ENCODE assay signal across 11 mouse cellular contexts in the genomic region with DNA sequence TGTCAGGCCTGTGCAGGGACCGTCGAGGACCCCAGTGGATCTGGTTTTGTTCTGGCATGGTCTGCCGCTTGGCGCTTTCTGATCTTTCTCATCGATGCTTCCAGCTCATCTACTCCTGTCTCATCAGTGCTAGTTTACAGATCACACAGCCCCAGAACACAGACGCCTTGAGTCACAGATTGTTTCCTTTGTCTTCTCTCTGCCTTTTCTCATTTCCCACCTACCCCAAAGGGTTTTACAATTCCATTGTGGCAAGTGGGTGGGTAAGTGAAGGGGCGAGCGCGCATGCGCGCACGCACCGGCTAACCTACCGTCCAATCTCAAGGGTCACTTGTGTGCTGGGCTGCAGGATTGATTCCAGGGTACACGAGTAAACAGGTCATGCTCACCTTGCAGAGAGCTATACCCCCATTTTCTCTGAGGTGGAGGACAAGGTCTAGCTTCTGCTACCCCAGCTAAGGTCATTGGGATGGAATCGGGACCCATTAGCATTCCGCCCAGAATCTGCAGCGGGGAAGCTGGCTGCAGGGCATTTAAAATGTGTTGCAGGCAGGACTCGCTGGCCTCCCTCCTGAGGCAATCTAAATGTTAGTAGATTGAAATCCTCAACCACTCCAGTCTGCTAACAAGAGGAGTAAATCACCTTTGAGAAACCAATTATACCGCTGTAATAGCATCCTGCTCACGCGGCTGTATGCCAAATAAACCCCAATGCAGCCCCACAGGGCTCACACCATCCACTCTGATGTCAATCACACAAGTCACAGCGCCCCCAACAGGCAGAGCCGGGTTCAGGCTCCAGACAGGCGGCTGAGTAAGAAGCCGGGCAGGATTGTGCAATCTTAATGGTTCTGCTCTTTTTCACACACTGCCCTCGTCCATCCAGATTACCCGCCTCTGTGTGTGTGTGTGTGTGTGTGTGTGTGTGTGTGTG. TPM values are rescaled to one million over a fixed set of nuclear protein-coding genes. Genes with fewer than 3 reads are reported as not detected.
DNase-seq lines count a peak whose midpoint lies in the region; ATAC-seq and TF ChIP-seq lines count a peak whose summit lies in the region.
"Had no signal": no experiment of that assay in that cellular context is flagged by ENCODE, and none has a peak within 500 bp of the region (broad histone marks: within the 10 kb centered on the region; RNA-seq: fewer than 3 reads in every experiment).

No protein-coding gene starts in this region.

- TF ChIP-seq EP300 in ES-Bruce4 (IDR thresholded peaks at IDR 0.05; ENCODE audit: insufficient read depth, low read depth, low read length) = no peak

- H3K9me3 ChIP-seq in kidney, postnatal 0 days (replicated peaks; ENCODE audit: low read length) = no peaks in the 10 kb centered on the region
- no peaks in the 10 kb centered on the region for H3K9me3 ChIP-seq in ES-Bruce4 (replicated peaks; ENCODE audit: control insufficient read depth, insufficient read depth, low read length, poor library complexity, severe bottlenecking)
- no peaks in the 10 kb centered on the region for H3K9me3 ChIP-seq in midbrain, embryonic 11.5 days (ENCODE audit: control insufficient read depth, low read length)

- H3K4me1 ChIP-seq in kidney, postnatal 0 days (replicated peaks; ENCODE audit: insufficient read depth, low read length) = no peaks in the 10 kb centered on the region
- peaks cover 3% of the 10 kb centered on the region for H3K4me1 ChIP-seq in ES-Bruce4 (ENCODE audit: control insufficient read depth, insufficient read depth, low read length)
- no peaks in the 10 kb centered on the region for H3K4me1 ChIP-seq in midbrain, embryonic 11.5 days (ENCODE audit: control insufficient read depth, insufficient read depth, low read length)

- H3K9ac ChIP-seq in kidney, postnatal 0 days (ENCODE audit: low read depth, low read length) = no peak overlapping the region
- no peak overlapping the region for H3K9ac ChIP-seq in ES-Bruce4 (ENCODE audit: low read depth, poor library complexity, severe bottlenecking)
- no peak overlapping the region for H3K9ac ChIP-seq in midbrain, embryonic 11.5 days (ENCODE audit: low read length)

- intact Hi-C loops in left cerebral cortex, postnatal 10 days (cut with DNase I) = no loop called here

- TF ChIP-seq CTCF in kidney, postnatal 0 days (IDR thresholded peaks at IDR 0.05; ENCODE audit: low read depth) = peak; percentile 31; the same call in 1 of the 2 replicates
- peak; percentile 77 for TF ChIP-seq CTCF in ES-Bruce4 (IDR thresholded peaks at IDR 0.05; ENCODE audit: low read depth, low read length)

- TF ChIP-seq POLR2A in ES-Bruce4 (IDR thresholded peaks at IDR 0.05; ENCODE audit: insufficient read depth, low read length) = no peak

- no peaks in the 10 kb centered on the region for H3K27me3 ChIP-seq in kidney, postnatal 0 days (ENCODE audit: insufficient read depth, low read length)
- H3K27me3 ChIP-seq in ES-Bruce4 (ENCODE audit: control insufficient read depth, insufficient read depth, low read length, poor library complexity, severe bottlenecking) = no peaks in the 10 kb centered on the region
- no peaks in the 10 kb centered on the region for H3K27me3 ChIP-seq in midbrain, embryonic 11.5 days (ENCODE audit: control insufficient read depth, insufficient read depth, low read length)

- no peak; the same call in 1 of the 2 replicates for ATAC-seq in kidney, postnatal 0 days (replicated peaks; ENCODE audit: low FRiP score, low read depth)
- ATAC-seq in granulocyte monocyte progenitor cell, adult 5-6 weeks (replicated peaks; ENCODE audit: poor library complexity, severe bottlenecking) = peak; percentile 50
- no peak for ATAC-seq in midbrain, embryonic 11.5 days (ENCODE audit: low FRiP score)

- 58% methylated on average over 28 of the region's 28 CpGs for WGBS in kidney, postnatal 0 days
- 53% methylated on average over 28 of the region's 28 CpGs for WGBS in midbrain, embryonic 11.5 days

- DNase-seq in kidney, postnatal 0 days (ENCODE audit: low spot score) = no peak
- DNase-seq in kidney, postnatal 25 days = no peak
- peak; percentile 90 for DNase-seq in midbrain, embryonic 11.5 days (ENCODE audit: low spot score, missing footprints)
- DNase-seq in heart, adult 18-20 months = no peak
- no peak for DNase-seq in left cerebral cortex, postnatal 10 days (ENCODE audit: extremely low spot score in 1 of 2, low spot score in 2 of 2)
- no peak for DNase-seq in thymus, postnatal 10 days (ENCODE audit: low spot score in 2 of 2)
- DNase-seq: cerebellum, adult 2 months; gastrocnemius, postnatal 14 days; thymus, adult 18-20 months had no signal

- no peaks in the 10 kb centered on the region for H3K36me3 ChIP-seq in kidney, postnatal 0 days (ENCODE audit: insufficient read depth, low read length)
- no peaks in the 10 kb centered on the region for H3K36me3 ChIP-seq in ES-Bruce4 (ENCODE audit: control insufficient read depth, insufficient read depth, low read length, poor library complexity, severe bottlenecking)
- H3K36me3 ChIP-seq in midbrain, embryonic 11.5 days (ENCODE audit: control insufficient read depth, insufficient read depth, low read length) = no peaks in the 10 kb centered on the region

- H3K4me2 ChIP-seq in kidney, postnatal 0 days (ENCODE audit: low read length) = no peak overlapping the region
- H3K4me2 ChIP-seq in midbrain, embryonic 11.5 days = no peak overlapping the region

- H3K4me3 ChIP-seq in kidney, postnatal 0 days (replicated peaks; ENCODE audit: low read depth, low read length) = no peak overlapping the region
- peak overlapping the region; percentile 58 for H3K4me3 ChIP-seq in ES-Bruce4 (ENCODE audit: low read depth, low read length)
- H3K4me3 ChIP-seq in midbrain, embryonic 11.5 days (ENCODE audit: low read depth, low read length) = no peak overlapping the region

- H3K27ac ChIP-seq in kidney, postnatal 0 days = no peak overlapping the region
- no peak overlapping the region for H3K27ac ChIP-seq in ES-Bruce4 (ENCODE audit: insufficient read depth, low read length)
- H3K27ac ChIP-seq in midbrain, embryonic 11.5 days (ENCODE audit: low read depth, low read length) = no peak overlapping the region

RNA-seq across cellular contexts. Expression of gene Glrx5, which starts 31.0 kb away (rescaled TPM):
- 222 and 225 TPM in 2 replicates for polyA plus RNA-seq in kidney, postnatal 0 days (2015; fragmentation: Nextera tagmentation; extraction: Ambion mirVana)
- polyA plus RNA-seq in ES-Bruce4 (2011; ENCODE audit: insufficient read depth, insufficient read length, low read depth, missing spikeins) = 36.4 and 38.7 TPM in 2 replicates
- total RNA-seq in granulocyte monocyte progenitor cell, adult 5-6 weeks (2014; fragmentation: Nextera tagmentation) = 50.7 and 56.1 TPM in 2 replicates
- total RNA-seq in granulocyte monocyte progenitor cell, adult 5-6 weeks (2017) = 27.2 and 29.8 TPM in 2 replicates
- polyA plus RNA-seq in midbrain, embryonic 11.5 days (2014; fragmentation: Nextera tagmentation; extraction: Ambion mirVana) = 186 and 197 TPM in 2 replicates
- 100 to 1,000 TPM in 1 of 2 experiments, 10 to 100 TPM in 1; 83.8 to 111 TPM for total RNA-seq in heart, adult 18-20 months (2021)
- total RNA-seq in left cerebral cortex, postnatal 10 days (2021) = 10 to 100 TPM; 62.9 to 65.1 TPM

RNA-seq across cellular contexts. Expression of gene Syne3, which starts 53.9 kb away (rescaled TPM):
- polyA plus RNA-seq in kidney, postnatal 0 days (2015; fragmentation: Nextera tagmentation; extraction: Ambion mirVana) = 1.0 and 1.3 TPM in 2 replicates
- polyA plus RNA-seq in ES-Bruce4 (2011; ENCODE audit: insufficient read depth, insufficient read length, low read depth, missing spikeins) = 1.2 and 1.9 TPM in 2 replicates
- total RNA-seq in granulocyte monocyte progenitor cell, adult 5-6 weeks (2014; fragmentation: Nextera tagmentation) = 13.4 and 20.1 TPM in 2 replicates
- 20.3 and 22.4 TPM in 2 replicates for total RNA-seq in granulocyte monocyte progenitor cell, adult 5-6 weeks (2017)
- 0.10 TPM in 1 of 2 replicates, not detected in the other for polyA plus RNA-seq in midbrain, embryonic 11.5 days (2014; fragmentation: Nextera tagmentation; extraction: Ambion mirVana)
- total RNA-seq in heart, adult 18-20 months (2021) = 1 to 10 TPM; 7.9 to 8.3 TPM
- under 1 TPM; 0.79 to 0.81 TPM for total RNA-seq in left cerebral cortex, postnatal 10 days (2021)

Comparison
In these comparisons a context has a peak if more than half of its experiments do, and no peak if none do; other contexts are left out.
1. RNA of gene Syne3, which starts 53.9 kb away (total RNA-seq): 13.4 to 22.4 TPM in granulocyte monocyte progenitor cell, adult 5-6 weeks and 7.9 to 8.3 TPM in heart, adult 18-20 months; 0.79 to 0.81 TPM in left cerebral cortex, postnatal 10 days; every median in the first group is over 4 times any median in the second.